Mouse (Mus musculus) forebrain, embryonic 10.5 days (tissue): ENCODE results near the gene Nosip. TPM values are rescaled to one million over a fixed set of nuclear protein-coding genes. Genes with fewer than 3 reads are reported as not detected.
A peak's percentile ranks its signal among the peaks of the same experiment; 100 is the strongest.

Experiments used
- microRNA counts: library from miRNA; unstranded; fragments of <30 nt; microRNA quantifications from one replicate; lab custom pipeline; 2017
- microRNA-seq: library from miRNA; unstranded; fragments of <30 nt; microRNA quantifications from one replicate; pipeline ENCODE4, GENCODE M21; 2017
- polyA plus RNA-seq: library from polyadenylated mRNA; unstranded; fragments of >200 nt; fragmentation: Nextera tagmentation; extraction: Ambion mirVana; gene quantifications from 2 replicates; pipeline ENCODE4 v1.2.1, GENCODE M21; 2016

Nosip gene
- polyA plus RNA-seq, 1 experiment from 2014 or later, result 67.6 TPM

MicroRNAs within 50 kb of the gene (microRNA counts, 519-probe panel; counts per million panel counts)
- 341 counts per million, percentile 65 among the panel's probes with 10 or more counts for microRNA mmu-miR-150 (lab: Ali Mortazavi, UCI)

Small RNAs within 50 kb of the gene (microRNA-seq; reads per million reads assigned to microRNA genes)
- gene Mir150 (2.7 reads per million), gene Mir5121 (34.1 reads per million, percentile 37 among the genes with 10 or more reads in this experiment), gene Mir7054 (not detected)

Other genes with a start within 250 kb of the Nosip start
- 168 and 172 TPM in 2 replicates for gene Nup62, start 246.3 kb upstream of the Nosip start, polyA plus RNA-seq
- 0.85 and 1.7 TPM in 2 replicates for gene Il4i1, start 246.0 kb upstream of the Nosip start, polyA plus RNA-seq
- 3.3 and 3.6 TPM in 2 replicates for gene Atf5, start 245.8 kb upstream of the Nosip start, polyA plus RNA-seq
- gene Akt1s1, start 213.4 kb upstream of the Nosip start, polyA plus RNA-seq, result 84.3 and 84.6 TPM in 2 replicates
- gene Tbc1d17, start 213.3 kb upstream of the Nosip start, polyA plus RNA-seq, result 72.8 and 73.6 TPM in 2 replicates
- 37.8 and 39.8 TPM in 2 replicates for gene Pnkp, start 205.3 kb upstream of the Nosip start, polyA plus RNA-seq
- gene Ptov1, start 192.6 kb upstream of the Nosip start, polyA plus RNA-seq, result 415 and 438 TPM in 2 replicates
- gene Med25, start 169.7 kb upstream of the Nosip start, polyA plus RNA-seq, result 175 and 185 TPM in 2 replicates
- 24.8 and 25.0 TPM in 2 replicates for gene Fuz, start 166.3 kb upstream of the Nosip start, polyA plus RNA-seq
- 69.1 and 69.5 TPM in 2 replicates for gene Ap2a1, start 132.9 kb upstream of the Nosip start, polyA plus RNA-seq
- 0.47 TPM in 1 of 2 replicates, not detected in the other for gene Tsks, start 119.2 kb upstream of the Nosip start, polyA plus RNA-seq
- 19.4 and 20.8 TPM in 2 replicates for gene Cpt1c, start 87.6 kb upstream of the Nosip start, polyA plus RNA-seq
- 909 and 984 TPM in 2 replicates for gene Prmt1, start 75.9 kb upstream of the Nosip start, polyA plus RNA-seq
- gene Irf3, start 64.8 kb upstream of the Nosip start, polyA plus RNA-seq, result 70.5 and 76.0 TPM in 2 replicates
- 80.7 and 83.9 TPM in 2 replicates for gene Bcl2l12, start 63.7 kb upstream of the Nosip start, polyA plus RNA-seq
- 39.9 and 41.0 TPM in 2 replicates for gene Scaf1, start 46.1 kb upstream of the Nosip start, polyA plus RNA-seq
- gene Rras, start 44.5 kb upstream of the Nosip start, polyA plus RNA-seq, result 15.0 and 16.8 TPM in 2 replicates
- 11.9 and 12.7 TPM in 2 replicates for gene Prr12, start 9.5 kb upstream of the Nosip start, polyA plus RNA-seq
- 16.5 and 17.7 TPM in 2 replicates for gene Prrg2, start 248 bp downstream of the Nosip start, polyA plus RNA-seq
- gene Rcn3, start 29.8 kb downstream of the Nosip start, polyA plus RNA-seq, result 101 and 113 TPM in 2 replicates
- 5.5 and 5.9 TPM in 2 replicates for gene Fcgrt, start 41.4 kb downstream of the Nosip start, polyA plus RNA-seq
- 1,843 and 1,853 TPM in 2 replicates for gene Rps11, start 62.0 kb downstream of the Nosip start, polyA plus RNA-seq
- 1,219 and 1,234 TPM in 2 replicates for gene Rpl13a, start 66.3 kb downstream of the Nosip start, polyA plus RNA-seq
- gene Gm45713, start 73.8 kb downstream of the Nosip start, polyA plus RNA-seq, result 0.11 and 0.27 TPM in 2 replicates
- 1.1 and 1.4 TPM in 2 replicates for gene Flt3l, start 74.0 kb downstream of the Nosip start, polyA plus RNA-seq
- gene Pih1d1, start 91.9 kb downstream of the Nosip start, polyA plus RNA-seq, result 98.5 and 99.6 TPM in 2 replicates
- 53.0 and 55.1 TPM in 2 replicates for gene Aldh16a1, start 92.2 kb downstream of the Nosip start, polyA plus RNA-seq
- gene Slc17a7, start 101.5 kb downstream of the Nosip start, polyA plus RNA-seq, result 0.95 and 1.2 TPM in 2 replicates
- 0.15 TPM in 1 of 2 replicates, not detected in the other for gene Gfy, start 117.1 kb downstream of the Nosip start, polyA plus RNA-seq
- 0.33 TPM in 1 of 2 replicates, not detected in the other for gene Pth2, start 118.6 kb downstream of the Nosip start, polyA plus RNA-seq
- gene Ccdc155, start 142.5 kb downstream of the Nosip start, polyA plus RNA-seq, result 0.57 and 0.66 TPM in 2 replicates
- 1.0 TPM in 2 replicates for gene Dkkl1, start 149.7 kb downstream of the Nosip start, polyA plus RNA-seq
- gene Tead2, start 153.3 kb downstream of the Nosip start, polyA plus RNA-seq, result 337 and 380 TPM in 2 replicates
- 1.1 TPM in 2 replicates for gene Cd37, start 176.7 kb downstream of the Nosip start, polyA plus RNA-seq
- gene Slc6a16, start 178.7 kb downstream of the Nosip start, polyA plus RNA-seq, result not detected in 2 replicates
- not detected in 2 replicates for gene Slc6a21, start 215.1 kb downstream of the Nosip start, polyA plus RNA-seq